Mouse (Mus musculus): Measurements from ENCODE around the gene Zmiz1. TPM values are rescaled to one million over a fixed set of nuclear protein-coding genes. Genes with fewer than 3 reads are reported as not detected.

Gene Zmiz1
- total and polyA plus RNA-seq, 2 experiments from 2014 or later, result 50.6 to 135 TPM

- Histone ChIP-seq H3K9ac (replicated peaks; ENCODE audit: low read length) (no peak overlapping the region), H3K4me2 (ENCODE audit: low read depth, low read length) (no peak overlapping the region), H3K4me1 (ENCODE audit: insufficient read depth, low read length) (no peaks in the 10 kb centered on the region), H3K27ac (peak overlapping the region; percentile 56), H3K27me3 (ENCODE audit: insufficient read depth, low read length) (no peaks in the 10 kb centered on the region), H3K9me3 (ENCODE audit: low read length) (no peaks in the 10 kb centered on the region), H3K36me3 (ENCODE audit: insufficient read depth, low read length) (peaks cover 44% of the 10 kb centered on the region), H3K4me3 (ENCODE audit: low read length) (no peak overlapping the region)
- TF ChIP-seq CTCF (IDR thresholded peaks at IDR 0.05; ENCODE audit: low read depth), result no peak
- WGBS, result 34% methylated on average over 7 of the region's 7 CpGs
- DNase-seq (ENCODE audit: low spot score) (peak; percentile 15), ATAC-seq (no peak)
Observed at GRCm38 (mm10) chr14:25664310-25664695, 205.3 kb downstream of the Zmiz1 start.

- H3K27ac ChIP-seq, result peak overlapping the region; percentile 9; the same call in 1 of the 2 replicates
- no peaks in the 10 kb centered on the region for H3K27me3 ChIP-seq (ENCODE audit: insufficient read depth, low read length)
- WGBS, result 67% methylated on average over 19 of the region's 19 CpGs
- H3K4me3 ChIP-seq (ENCODE audit: low read length), result no peak overlapping the region
- no peak for ATAC-seq
- no peaks in the 10 kb centered on the region for H3K9me3 ChIP-seq (ENCODE audit: low read length)
- H3K4me2 ChIP-seq (ENCODE audit: low read depth, low read length), result no peak overlapping the region
- peaks cover 32% of the 10 kb centered on the region for H3K36me3 ChIP-seq (ENCODE audit: insufficient read depth, low read length)
- H3K4me1 ChIP-seq (ENCODE audit: insufficient read depth, low read length), result no peaks in the 10 kb centered on the region
- DNase-seq (ENCODE audit: low spot score), result peak; percentile 39
- TF ChIP-seq CTCF (IDR thresholded peaks at IDR 0.05; ENCODE audit: low read depth), result no peak
- H3K9ac ChIP-seq (replicated peaks; ENCODE audit: low read length), result no peak overlapping the region
Observed at GRCm38 (mm10) chr14:25665314-25665970, 206.5 kb downstream of the Zmiz1 start.

GRCm38 (mm10) chr14:25666668-25667376 is 207.8 kb downstream of the Zmiz1 start:
- Histone ChIP-seq H3K4me1 (ENCODE audit: insufficient read depth, low read length) (no peaks in the 10 kb centered on the region), H3K9me3 (ENCODE audit: low read length) (no peaks in the 10 kb centered on the region)
- 0 out of 2 replicates have a peak, but pooled peaks have one; percentile 6 for ATAC-seq

GRCm38 (mm10) chr14:25667587-25667986 is 208.6 kb downstream of the Zmiz1 start:
- Histone ChIP-seq H3K27me3 (ENCODE audit: insufficient read depth, low read length) (no peaks in the 10 kb centered on the region), H3K9me3 (ENCODE audit: low read length) (no peaks in the 10 kb centered on the region), H3K4me3 (ENCODE audit: low read length) (no peak overlapping the region), H3K9ac (replicated peaks; ENCODE audit: low read length) (no peak overlapping the region), H3K36me3 (ENCODE audit: insufficient read depth, low read length) (peaks cover 15% of the 10 kb centered on the region), H3K4me2 (ENCODE audit: low read depth, low read length) (no peak overlapping the region), H3K4me1 (ENCODE audit: insufficient read depth, low read length) (no peaks in the 10 kb centered on the region), H3K27ac (no peak overlapping the region)
- no peak for ATAC-seq
- TF ChIP-seq CTCF (IDR thresholded peaks at IDR 0.05; ENCODE audit: low read depth), result no peak
- 71% methylated on average over 3 of the region's 3 CpGs for WGBS
- DNase-seq (ENCODE audit: low spot score), result no peak

More at GRCm38 (mm10) chr14:25666668-25667376, 207.8 kb downstream of the Zmiz1 start:
- Histone ChIP-seq H3K36me3 (ENCODE audit: insufficient read depth, low read length) (peaks cover 22% of the 10 kb centered on the region), H3K9ac (replicated peaks; ENCODE audit: low read length) (no peak overlapping the region), H3K4me3 (ENCODE audit: low read length) (no peak overlapping the region), H3K27me3 (ENCODE audit: insufficient read depth, low read length) (no peaks in the 10 kb centered on the region), H3K4me2 (ENCODE audit: low read depth, low read length) (no peak overlapping the region), H3K27ac (no peak overlapping the region)
- TF ChIP-seq CTCF (IDR thresholded peaks at IDR 0.05; ENCODE audit: low read depth), result peak; percentile 68
- 89% methylated on average over 2 of the region's 2 CpGs for WGBS
- DNase-seq (ENCODE audit: low spot score), result peak; percentile 50

- no peak overlapping the region for H3K27ac ChIP-seq
- no peak for DNase-seq (ENCODE audit: low spot score)
- ATAC-seq, result peak; percentile 15; the same call in 1 of the 2 replicates
- no peaks in the 10 kb centered on the region for H3K36me3 ChIP-seq (ENCODE audit: insufficient read depth, low read length)
- no peak overlapping the region for H3K9ac ChIP-seq (replicated peaks; ENCODE audit: low read length)
- no peaks in the 10 kb centered on the region for H3K27me3 ChIP-seq (ENCODE audit: insufficient read depth, low read length)
- TF ChIP-seq CTCF (IDR thresholded peaks at IDR 0.05; ENCODE audit: low read depth), result no peak
- no peaks in the 10 kb centered on the region for H3K4me1 ChIP-seq (ENCODE audit: insufficient read depth, low read length)
- H3K4me2 ChIP-seq (ENCODE audit: low read depth, low read length), result no peak overlapping the region
- WGBS, result 68% methylated on average over 7 of the region's 7 CpGs
- no peak overlapping the region for H3K4me3 ChIP-seq (ENCODE audit: low read length)
- H3K9me3 ChIP-seq (ENCODE audit: low read length), result no peaks in the 10 kb centered on the region
Observed at GRCm38 (mm10) chr14:25679625-25680024, 220.6 kb downstream of the Zmiz1 start.

- Histone ChIP-seq H3K9ac (replicated peaks; ENCODE audit: low read length) (no peak overlapping the region), H3K4me3 (ENCODE audit: low read length) (no peak overlapping the region), H3K4me2 (ENCODE audit: low read depth, low read length) (no peak overlapping the region), H3K27me3 (ENCODE audit: insufficient read depth, low read length) (no peaks in the 10 kb centered on the region), H3K4me1 (ENCODE audit: insufficient read depth, low read length) (no peaks in the 10 kb centered on the region), H3K36me3 (ENCODE audit: insufficient read depth, low read length) (no peaks in the 10 kb centered on the region), H3K9me3 (ENCODE audit: low read length) (no peaks in the 10 kb centered on the region), H3K27ac (no peak overlapping the region)
- 75% methylated on average over 6 of the region's 6 CpGs for WGBS
- TF ChIP-seq CTCF (IDR thresholded peaks at IDR 0.05; ENCODE audit: low read depth), result no peak
- ATAC-seq (no peak), DNase-seq (ENCODE audit: low spot score) (no peak)
Observed at GRCm38 (mm10) chr14:25682020-25682419, 223.0 kb downstream of the Zmiz1 start.
